Mouse (Mus musculus) brain, embryonic 14.5 days (tissue): ENCODE data around the gene Ptp4a2.

Source experiments
- CTCF ChIP-seq: fragments of 200-500 bp; IDR thresholded peaks from 2 replicates; pipeline ENCODE4 v1.5.1; 2012; ENCODE audit warnings: inconsistent platforms, mild to moderate bottlenecking, moderate library complexity, borderline replicate concordance; ENCODE audit not compliant: insufficient read depth, insufficient read length; ENCODE audit errors: extremely low read depth
- POLR2A ChIP-seq: fragments of 200-500 bp; IDR thresholded peaks from 2 replicates; pipeline ENCODE4 v1.6.1; 2012; ENCODE audit warnings: mild to moderate bottlenecking, inconsistent platforms, borderline replicate concordance; ENCODE audit not compliant: poor library complexity, insufficient read depth, insufficient read length, severe bottlenecking; ENCODE audit errors: extremely low read depth

DNA sequence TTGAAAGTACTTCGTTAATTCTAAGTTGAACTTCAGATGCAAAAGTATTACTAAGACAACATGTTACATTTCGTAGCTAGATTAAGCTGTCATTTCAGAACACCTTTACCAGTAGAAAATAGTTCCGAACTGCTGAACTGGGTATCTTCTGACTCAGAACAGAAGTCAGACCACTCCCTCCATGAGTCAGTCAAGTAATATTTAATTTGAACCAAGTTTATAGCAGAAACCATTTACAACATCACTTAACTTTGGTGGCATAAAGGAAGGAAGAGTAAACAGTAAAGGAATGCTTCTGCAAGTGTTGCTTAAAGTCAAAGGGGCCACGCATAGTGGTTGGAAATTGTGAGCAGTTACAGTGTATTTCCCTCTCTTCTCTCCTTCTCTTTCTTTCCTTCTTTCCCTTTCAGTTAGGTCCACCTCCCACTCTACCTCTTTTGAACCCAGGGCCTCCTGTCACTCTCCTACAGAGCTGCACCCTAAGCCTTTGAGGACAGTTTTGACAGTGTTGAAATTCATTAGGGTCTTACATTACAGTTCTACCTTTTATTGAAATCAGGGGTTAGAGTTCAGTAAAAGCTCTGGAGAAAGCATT is 12.3 kb downstream of the Ptp4a2 start:
- TF ChIP-seq CTCF, result no peak
- TF ChIP-seq POLR2A, result no peak
